Mouse (Mus musculus): ENCODE results near the gene Dnajc11. TPM values are rescaled to one million over a fixed set of nuclear protein-coding genes. Genes with fewer than 3 reads are reported as not detected.
A peak's percentile ranks its signal among the peaks of the same experiment; 100 is the strongest.

The Dnajc11 gene
- total RNA-seq, 2 experiments from 2014 or later, result 72.7 to 88.8 TPM

GRCm38 (mm10) chr4:151981363-151981762 is 47.9 kb downstream of the Dnajc11 start:
- peak; percentile 85 to 88 for DNase-seq
- intact Hi-C loops (cut with DNase I), result loop anchor here (1.0 to 2.0 kb wide), 2 partner anchors 54 to 115 kb away; no protein-coding TSS in a partner anchor

- intact Hi-C loops (cut with DNase I), result no loop called here
- DNase-seq, result no peak
Measured at GRCm38 (mm10) chr4:151983043-151983442, 49.6 kb downstream of the Dnajc11 start.

DNA sequence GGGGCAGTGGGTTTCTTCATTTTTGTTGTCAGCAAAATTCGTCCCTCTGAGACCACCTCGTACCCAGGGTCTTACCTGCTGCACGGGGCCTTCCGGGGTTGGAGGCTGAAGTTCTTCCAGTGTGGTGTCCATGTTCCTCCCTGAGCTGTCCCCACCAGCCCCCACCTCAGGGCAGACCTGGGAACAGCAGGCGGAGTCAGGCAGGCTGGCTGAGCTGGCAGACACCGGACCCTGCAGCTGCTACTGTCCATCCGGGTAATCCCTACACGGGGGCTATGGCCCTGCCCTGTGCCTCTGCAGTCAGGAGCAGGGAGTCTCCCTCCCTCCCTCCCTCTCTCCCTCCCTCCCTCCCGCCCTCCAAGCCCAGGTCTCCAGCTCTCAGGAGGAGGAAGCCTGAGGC is 50.1 kb downstream of the Dnajc11 start:
- no peak for DNase-seq
- intact Hi-C loops (cut with DNase I), result no loop called here

GRCm38 (mm10) chr4:151985886-151986285 is 52.4 kb downstream of the Dnajc11 start:
- no peak for DNase-seq
- intact Hi-C loops (cut with DNase I), result loop anchor here (2.0 kb wide), 1 partner anchor 53 kb away; the partner anchor contains the start of genes Nol9 and Tas1r1

GRCm38 (mm10) chr4:151986650-151987049 is 53.2 kb downstream of the Dnajc11 start:
- intact Hi-C loops (cut with DNase I), result loop anchor here (2.0 kb wide), 1 partner anchor 52 kb away; the partner anchor contains the start of genes Nol9 and Tas1r1
- no peak for DNase-seq

GRCm38 (mm10) chr4:151988014-151988341 is 54.5 kb downstream of the Dnajc11 start:
- no peak for DNase-seq
- intact Hi-C loops (cut with DNase I), result loop anchor here (2.0 kb wide), 1 partner anchor 41 kb away; no protein-coding TSS in a partner anchor

DNA sequence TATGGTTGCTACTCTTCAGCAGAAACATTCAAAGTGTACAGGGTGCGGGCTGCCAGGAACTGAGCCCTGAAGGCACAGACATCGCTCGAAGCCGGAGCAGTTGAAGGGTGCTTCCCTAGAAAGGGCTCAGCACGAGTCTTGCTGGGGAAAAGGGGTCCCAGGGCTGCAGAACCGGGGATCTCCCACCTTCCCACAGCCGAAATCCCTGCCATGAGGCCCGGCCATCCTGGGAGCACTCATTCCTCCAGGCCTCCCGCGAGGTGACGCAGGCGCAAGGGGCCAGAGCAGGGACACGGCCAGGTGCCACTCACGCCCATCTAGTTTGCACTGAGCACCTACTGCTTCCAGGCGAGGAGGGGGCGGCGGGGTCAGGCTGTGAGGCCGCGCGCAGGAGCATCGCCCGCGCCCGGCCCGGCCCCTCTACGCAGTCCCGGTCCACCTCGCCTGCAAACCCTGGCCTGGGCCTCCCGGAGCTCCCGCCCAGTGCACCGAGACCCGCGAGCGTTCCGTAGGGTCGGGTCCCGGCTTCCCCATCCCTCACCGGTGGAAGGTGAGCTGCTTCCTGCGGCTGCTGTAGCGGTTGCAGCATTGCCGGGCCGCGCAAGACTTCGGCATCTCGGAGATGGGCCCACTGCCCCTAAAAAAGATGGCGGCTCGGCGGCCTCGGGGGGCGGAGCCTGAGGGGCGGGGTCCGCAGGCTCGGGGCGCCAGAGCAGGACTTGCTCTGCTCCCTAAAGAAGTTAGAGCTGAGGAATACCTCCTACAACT is 55.0 kb downstream of the Dnajc11 start, which contains the start of gene Thap3:
Gene Thap3 (minus strand): TSS at position 656 of the 768 bp plus-strand sequence.
- DNase-seq, result peak; percentile 91 to 92
- intact Hi-C loops (cut with DNase I), result loop anchor here (2.0 kb wide), 1 partner anchor 40 kb away; no protein-coding TSS in a partner anchor

- intact Hi-C loops (cut with DNase I), result loop anchor here (2.0 kb wide), 1 partner anchor 40 kb away; no protein-coding TSS in a partner anchor
- DNase-seq, result no peak
Measured at GRCm38 (mm10) chr4:151989110-151989488, 55.6 kb downstream of the Dnajc11 start.

- no peak for DNase-seq
- intact Hi-C loops (cut with DNase I), result no loop called here
Measured at GRCm38 (mm10) chr4:151992091-151992490, 58.6 kb downstream of the Dnajc11 start.

DNA sequence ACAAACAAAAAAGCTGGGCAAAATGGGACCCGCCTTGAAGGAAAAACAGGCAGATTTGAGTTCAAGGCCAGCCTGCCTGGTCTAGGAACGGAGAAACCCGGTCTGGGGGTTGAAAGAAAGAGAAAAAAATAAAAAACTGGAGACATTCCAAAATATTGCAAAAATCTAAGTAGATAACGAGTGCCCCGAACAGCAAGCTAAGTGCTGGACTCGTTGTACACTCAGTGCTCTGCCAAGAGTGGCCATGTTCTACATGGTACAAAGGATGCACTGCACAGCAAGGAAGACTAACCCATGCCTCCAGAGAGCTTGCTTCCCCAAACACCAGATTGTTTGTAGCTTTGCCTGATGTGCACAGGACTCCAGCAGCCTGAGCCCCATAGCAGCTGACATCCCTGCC is 59.5 kb downstream of the Dnajc11 start:
- no peak for DNase-seq
- intact Hi-C loops (cut with DNase I), result no loop called here

DNA sequence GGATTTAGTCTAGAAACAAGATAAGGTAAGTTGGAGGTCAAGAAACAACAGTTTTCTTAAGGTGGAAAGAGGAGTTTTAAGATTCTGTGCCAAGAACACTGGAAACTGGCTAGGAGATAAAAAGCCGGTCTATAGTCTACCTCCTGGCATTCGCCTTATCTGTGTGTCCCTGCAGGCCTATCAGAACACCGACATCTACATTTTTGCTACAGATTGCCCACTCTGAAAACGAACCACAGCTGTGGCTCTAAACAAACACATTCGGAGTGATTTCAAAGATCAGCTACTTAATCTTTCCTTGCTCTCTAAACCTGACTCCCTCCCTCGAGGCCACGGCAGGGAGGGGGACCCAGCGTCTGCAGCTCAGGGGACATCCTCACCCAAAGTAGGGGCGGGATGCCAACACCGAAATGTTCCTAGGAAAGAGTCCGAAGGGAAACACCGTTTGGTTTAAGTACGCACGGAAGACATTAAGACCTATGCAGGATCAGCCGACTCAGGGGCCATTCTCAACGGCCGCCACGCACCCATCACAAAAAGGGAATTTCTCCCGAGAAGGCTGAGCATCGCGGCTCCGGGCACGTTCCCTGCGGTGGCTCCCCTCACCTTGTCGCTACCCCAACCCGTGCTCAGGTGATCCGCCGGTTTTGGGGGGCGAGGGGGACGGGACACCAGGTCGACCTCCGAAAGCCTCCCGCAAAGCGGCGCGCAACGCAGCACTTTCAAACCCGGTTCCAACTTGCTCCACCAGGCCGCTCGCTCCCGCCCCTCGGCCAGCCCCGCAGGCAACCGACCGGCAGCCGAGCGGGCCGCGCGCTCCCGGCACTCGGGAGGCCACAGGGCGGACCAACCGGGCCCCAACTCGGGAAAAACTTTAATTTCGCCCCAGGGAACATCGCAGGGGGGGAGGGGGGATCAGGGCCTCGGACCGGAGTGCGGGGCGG is 61.0 kb downstream of the Dnajc11 start:
- peak in 1 of 2 experiments; percentile 39 for DNase-seq

DNA sequence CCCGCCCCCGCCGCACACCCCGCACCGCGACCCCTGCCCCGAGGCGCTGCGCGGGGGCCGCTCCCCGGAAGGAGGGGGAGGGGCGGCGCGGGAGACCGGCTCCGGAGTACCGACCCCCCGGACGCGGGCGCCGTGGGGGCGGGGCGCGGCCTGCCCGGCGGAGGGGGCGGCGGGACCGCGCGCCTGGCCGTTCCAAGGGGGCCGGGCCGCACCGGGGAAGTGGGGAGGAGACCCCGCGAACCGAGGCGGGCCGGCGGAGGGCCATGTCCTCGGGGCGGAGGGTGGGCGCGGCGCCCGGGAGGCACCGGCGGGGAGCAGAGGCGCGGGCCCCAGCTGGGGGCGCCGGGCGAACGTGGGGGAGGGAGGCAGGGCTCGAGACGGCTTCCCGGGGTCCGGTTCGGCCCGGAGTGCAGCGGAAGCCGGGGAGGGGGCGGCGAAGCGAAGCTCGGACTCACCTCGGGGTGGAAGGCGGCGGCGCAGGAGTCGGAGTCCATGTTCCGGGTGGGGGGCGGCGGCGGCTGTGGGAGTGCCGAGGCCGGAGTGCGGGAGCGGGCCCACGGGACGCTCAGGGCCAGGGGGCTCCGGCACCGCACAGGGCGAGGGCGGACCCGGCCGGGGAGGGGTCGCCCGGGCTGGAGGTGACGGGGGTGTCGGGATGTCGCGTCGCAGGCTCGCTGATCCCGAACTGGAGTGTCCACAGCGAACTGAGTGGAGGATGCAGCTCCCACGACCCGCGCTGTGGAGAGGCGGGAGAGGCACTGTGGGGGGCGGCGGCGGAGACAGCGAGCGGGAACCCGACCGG is 62.1 kb downstream of the Dnajc11 start:
- intact Hi-C loops (cut with DNase I), result loop anchor here (1.0 kb wide), 1 partner anchor 13 kb away; the partner anchor contains the start of gene Klhl21
- DNase-seq, result no peak

More for the DNA sequence above, 61.0 kb downstream of the Dnajc11 start:
- intact Hi-C loops (cut with DNase I), result no loop called here

DNA sequence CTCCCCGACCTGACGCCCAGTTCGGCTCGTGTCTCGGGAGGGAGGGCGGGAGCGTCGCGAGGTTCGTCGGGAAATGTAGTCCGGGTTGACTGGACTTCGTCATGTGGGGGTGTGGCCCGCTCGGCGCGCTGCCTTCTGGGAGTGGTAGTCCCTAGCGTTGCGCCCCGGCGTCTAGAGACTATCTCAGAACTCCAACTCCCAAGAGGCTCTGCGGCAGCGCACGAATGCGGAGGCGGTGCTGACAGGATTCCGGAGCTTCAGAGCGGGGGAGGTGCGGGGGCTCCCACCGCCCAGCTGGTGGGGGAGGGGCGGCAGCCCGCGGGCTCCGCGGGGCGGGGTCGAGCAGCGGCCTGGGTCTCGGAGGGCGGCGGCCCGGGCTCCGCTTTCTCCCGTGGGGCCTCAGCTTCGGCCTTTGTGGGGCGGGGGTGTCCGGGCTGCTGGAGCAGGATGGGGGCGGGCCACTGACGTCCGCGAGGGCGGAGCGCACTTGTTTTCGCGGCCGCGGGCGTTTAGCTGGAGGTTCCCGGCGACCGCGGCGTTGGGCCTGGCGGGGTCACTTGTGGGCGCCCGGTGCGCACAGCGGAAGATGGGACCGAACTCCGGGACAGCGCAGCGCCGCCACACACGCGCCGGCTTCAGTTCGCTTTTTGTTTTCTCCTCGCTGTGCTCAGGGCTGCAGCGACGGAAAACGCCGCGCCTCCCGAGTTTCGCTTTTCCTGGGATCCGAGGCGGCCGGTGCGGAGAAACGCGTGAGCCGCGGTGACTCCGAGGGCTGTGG is 62.9 kb downstream of the Dnajc11 start, which contains the start of gene Phf13:
Gene Phf13 (minus strand): TSS at position 86 of the 778 bp plus-strand sequence.
- peak; percentile 97 to 98 for DNase-seq
- intact Hi-C loops (cut with DNase I), result loop anchor here (1.0 kb wide), 1 partner anchor 12 kb away; the partner anchor contains the start of gene Klhl21

DNA sequence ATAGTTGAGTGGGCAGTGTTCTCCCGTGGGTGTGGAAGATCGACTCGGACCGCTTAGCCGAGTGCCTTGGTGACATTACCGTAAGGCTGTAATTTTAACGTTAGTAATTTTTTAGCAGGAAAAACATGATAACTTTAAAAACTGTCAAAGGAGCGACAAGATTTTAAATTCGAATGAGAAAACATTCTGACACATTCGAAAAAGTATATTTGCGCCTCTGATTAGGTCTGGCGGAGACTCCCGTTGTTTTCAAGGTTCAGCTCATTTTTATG is 63.4 kb downstream of the Dnajc11 start:
- intact Hi-C loops (cut with DNase I), result loop anchor here (1.0 kb wide), 1 partner anchor 11 kb away; the partner anchor contains the start of gene Klhl21

GRCm38 (mm10) chr4:151997701-151998100 is 64.2 kb downstream of the Dnajc11 start:
- DNase-seq, result no peak
- intact Hi-C loops (cut with DNase I), result no loop called here

More for the DNA sequence above, 63.4 kb downstream of the Dnajc11 start:
- DNase-seq, result no peak

- intact Hi-C loops (cut with DNase I), result no loop called here
- DNase-seq, result no peak
Measured at GRCm38 (mm10) chr4:151999481-151999880, 66.0 kb downstream of the Dnajc11 start.

- DNase-seq, result no peak
- intact Hi-C loops (cut with DNase I), result no loop called here
Measured at GRCm38 (mm10) chr4:152000906-152001305, 67.4 kb downstream of the Dnajc11 start.

DNA sequence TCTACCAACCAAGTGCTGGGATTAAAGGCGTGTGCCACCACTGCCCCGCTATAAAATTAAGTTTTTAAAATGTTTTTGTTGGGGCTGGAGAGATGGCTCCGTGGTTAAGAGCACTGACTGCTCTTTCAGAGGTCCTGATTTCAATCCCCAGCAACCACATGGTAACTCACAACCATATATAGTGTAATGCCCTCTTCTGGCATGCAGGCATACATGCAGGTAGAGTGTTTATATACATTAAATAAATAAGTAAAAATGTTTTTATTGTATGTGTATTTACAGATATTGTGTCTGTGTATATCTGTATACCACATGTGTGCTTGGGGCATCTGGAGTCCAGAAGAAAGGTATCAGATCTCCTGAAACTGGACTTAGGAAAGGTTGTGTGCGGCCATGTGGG is 67.8 kb downstream of the Dnajc11 start:
- no peak for DNase-seq
- intact Hi-C loops (cut with DNase I), result no loop called here

- intact Hi-C loops (cut with DNase I), result no loop called here
- no peak for DNase-seq
Measured at GRCm38 (mm10) chr4:152002063-152002462, 68.6 kb downstream of the Dnajc11 start.
